Mouse (Mus musculus) limb, embryonic 11.5 days (tissue): Measurements from ENCODE around the gene Ppil4. TPM values are rescaled to one million over a fixed set of nuclear protein-coding genes. Genes with fewer than 3 reads are reported as not detected.
A peak's percentile ranks its signal among the peaks of the same experiment; 100 is the strongest.

ENCODE experiments used
- ATAC-seq: fragments of 200-750 bp; cut with Nextera tagmentation; 2 replicates; pipeline ENCODE4 v1.8.0; 2017; ENCODE audit warnings: low read depth; ENCODE audit not compliant: insufficient number of reproducible peaks, low FRiP score, low TSS enrichment
- DNase-seq: peaks from one replicate; pipeline ENCODE4 v3.0.0-alpha.2; 2015; ENCODE audit warnings: low spot score
- H3K27ac ChIP-seq: fragments of 300-500 bp; sonication (generic); replicated peaks from 2 replicates; pipeline ENCODE4 v1.5.1; 2014; ENCODE audit warnings: low read depth, mild to moderate bottlenecking, low read length
- H3K27me3 ChIP-seq: fragments of 300-500 bp; sonication (generic); 2 replicates; pipeline ENCODE4 v1.6.1; 2014; ENCODE audit warnings: mild to moderate bottlenecking, low read length, mixed read lengths; ENCODE audit not compliant: control insufficient read depth, insufficient read depth
- H3K36me3 ChIP-seq: fragments of 300-500 bp; sonication (generic); 2 replicates; pipeline ENCODE4 v1.6.1; 2014; ENCODE audit warnings: mild to moderate bottlenecking, low read length, moderate library complexity, mixed read lengths; ENCODE audit not compliant: control insufficient read depth, insufficient read depth
- H3K4me1 ChIP-seq: fragments of 300-500 bp; sonication (generic); 2 replicates; pipeline ENCODE4 v1.6.1; 2014; ENCODE audit warnings: low read length, mixed read lengths; ENCODE audit not compliant: control insufficient read depth, insufficient read depth
- H3K4me2 ChIP-seq: fragments of 300-500 bp; sonication (generic); 2 replicates; pipeline ENCODE4 v1.6.1; 2014; ENCODE audit warnings: low read depth, mild to moderate bottlenecking, moderate library complexity; ENCODE audit not compliant: severe bottlenecking
- H3K4me3 ChIP-seq: fragments of 300-500 bp; sonication (generic); 2 replicates; pipeline ENCODE4 v1.5.1; 2014; ENCODE audit warnings: low read depth, low read length
- H3K9ac ChIP-seq: fragments of 300-500 bp; sonication (generic); 2 replicates; pipeline ENCODE4 v1.6.1; 2014; ENCODE audit warnings: mild to moderate bottlenecking, low read length
- H3K9me3 ChIP-seq: fragments of 300-500 bp; sonication (generic); 2 replicates; pipeline ENCODE4 v1.6.1; 2016; ENCODE audit warnings: low read length; ENCODE audit not compliant: control insufficient read depth
- WGBS: fragments of 180-500 bp; shearing (Covaris S2); extraction: QIAGEN DNeasy Blood & Tissue Kit; methylation state at CpG from one replicate; pipeline ENCODE4 v1.1.7; 2014; 5-methylcytosine and 5-hydroxymethylcytosine counted together
- polyA plus RNA-seq: library from polyadenylated mRNA; unstranded; fragments of >200 nt; fragmentation: Nextera tagmentation; extraction: Ambion mirVana; gene quantifications from 2 replicates; pipeline ENCODE4 v1.2.1, GENCODE M21; 2014

The Ppil4 gene
- polyA plus RNA-seq, 1 experiment from 2014 or later, result 46.9 TPM

DNA sequence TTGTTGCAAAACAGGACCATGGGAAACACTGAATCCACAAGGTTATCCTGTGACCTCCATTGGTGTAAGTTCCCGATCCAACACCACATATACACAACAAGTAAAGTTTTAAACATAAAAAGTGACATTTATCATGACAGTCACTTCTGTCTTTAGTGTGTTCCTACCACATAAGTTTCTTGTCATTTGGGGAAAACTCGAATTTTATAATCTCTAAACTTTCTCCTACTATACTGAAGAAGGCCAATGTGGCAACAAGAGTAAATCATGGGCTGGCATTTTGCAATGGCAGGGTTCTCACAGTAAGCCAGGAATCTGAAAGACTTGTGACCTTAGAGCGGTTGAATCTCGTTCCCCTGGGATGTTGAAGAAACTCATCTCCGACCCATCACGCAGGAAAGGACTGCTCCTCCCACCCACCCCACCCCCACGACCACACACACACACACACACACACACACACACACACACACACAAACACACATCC is 12.9 kb upstream of the Ppil4 start:
- Histone ChIP-seq H3K9ac (peak overlapping the region; percentile 79), H3K27me3 (no peaks in the 10 kb centered on the region), H3K4me3 (peak overlapping the region; percentile 95), H3K4me1 (no peaks in the 10 kb centered on the region), H3K4me2 (peak overlapping the region; percentile 64), H3K36me3 (peaks cover 2% of the 10 kb centered on the region; the same call in 1 of the 2 replicates), H3K27ac (no peak overlapping the region), H3K9me3 (no peaks in the 10 kb centered on the region)
- DNase-seq (no peak), ATAC-seq (no peak)
- 21% methylated on average over 7 of the region's 7 CpGs for WGBS

DNA sequence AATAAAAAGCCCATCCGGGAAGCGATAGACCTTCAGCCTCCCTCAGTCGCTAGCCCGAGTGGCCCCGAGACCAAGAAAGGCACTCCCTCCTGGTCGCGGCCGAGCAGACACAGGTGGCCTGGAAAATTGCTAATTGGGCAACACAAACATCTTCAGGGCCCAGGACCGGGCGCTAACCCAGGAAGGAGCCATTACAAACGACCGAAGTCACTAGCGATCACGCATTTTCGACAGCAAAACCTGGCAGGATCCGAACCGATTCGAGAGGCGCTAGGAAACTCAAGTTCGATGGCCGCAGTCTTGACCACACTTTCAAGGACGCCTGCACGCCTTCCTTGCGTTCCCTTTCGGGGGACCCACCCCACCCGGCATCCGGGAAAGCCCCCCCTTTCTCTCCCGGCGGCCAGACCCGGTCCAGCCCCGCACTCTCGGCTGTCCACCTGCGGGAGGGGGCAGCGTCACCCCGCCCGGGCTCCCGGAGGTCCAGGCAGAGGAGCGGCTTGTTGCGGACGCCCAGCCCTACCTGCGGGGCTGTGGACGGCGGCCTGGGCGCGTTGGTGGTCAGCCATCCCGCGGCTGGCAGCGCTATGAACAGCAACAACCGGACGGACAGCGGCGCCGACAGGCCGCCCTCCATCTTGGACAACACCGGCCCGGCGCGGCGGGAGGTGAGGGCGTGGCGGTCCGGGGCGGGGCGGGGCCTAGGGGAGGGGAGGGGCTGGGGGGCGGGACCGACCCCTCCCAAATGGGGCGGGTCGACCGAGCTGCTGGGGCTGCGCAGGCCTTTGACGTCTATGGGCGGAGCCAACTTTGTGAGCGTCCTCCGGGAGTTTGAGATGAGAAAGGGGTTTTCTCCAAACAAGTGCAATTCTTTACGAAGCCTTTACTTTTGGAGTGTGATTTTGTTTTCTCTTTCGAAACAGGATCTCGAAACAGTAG is 12.2 kb upstream of the Ppil4 start:
- Histone ChIP-seq H3K9me3 (no peaks in the 10 kb centered on the region), H3K27me3 (no peaks in the 10 kb centered on the region), H3K4me1 (no peaks in the 10 kb centered on the region), H3K27ac (no peak overlapping the region), H3K9ac (peak overlapping the region; percentile 79), H3K4me2 (peak overlapping the region; percentile 64), H3K4me3 (peak overlapping the region; percentile 95), H3K36me3 (peaks cover 2% of the 10 kb centered on the region; the same call in 1 of the 2 replicates)
- WGBS, result under 1% methylated on average over 57 of the region's 77 CpGs
- DNase-seq (peak; percentile 94), ATAC-seq (peak; percentile 92)

DNA sequence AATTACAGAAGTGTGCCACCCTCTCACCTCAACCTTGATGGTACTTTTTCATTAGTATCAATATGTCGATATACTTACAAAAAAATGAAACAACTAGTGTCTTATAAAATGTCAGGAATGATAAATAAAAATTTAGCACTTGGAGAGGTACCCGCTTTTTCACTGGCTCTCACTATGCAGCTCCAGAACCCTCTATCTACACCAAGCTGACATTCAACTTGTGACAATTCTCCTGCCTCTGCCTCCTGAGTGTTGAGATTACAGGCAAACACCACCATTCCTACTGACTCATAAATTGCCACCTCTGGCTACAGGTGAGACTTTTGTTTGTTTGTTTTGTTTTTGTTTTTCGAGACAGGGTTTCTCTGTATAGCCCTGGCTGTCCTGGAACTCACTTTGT is 11.5 kb upstream of the Ppil4 start:
- H3K9ac ChIP-seq, result no peak overlapping the region
- no peak overlapping the region for H3K27ac ChIP-seq
- no peaks in the 10 kb centered on the region for H3K27me3 ChIP-seq
- DNase-seq, result no peak
- peak; percentile 40 for ATAC-seq
- H3K4me1 ChIP-seq, result no peaks in the 10 kb centered on the region
- H3K4me2 ChIP-seq, result peak overlapping the region; percentile 64
- H3K9me3 ChIP-seq, result no peaks in the 10 kb centered on the region
- H3K36me3 ChIP-seq, result peaks cover 2% of the 10 kb centered on the region; the same call in 1 of the 2 replicates
- H3K4me3 ChIP-seq, result peak overlapping the region; percentile 95
- 59% methylated on average over 3 of the region's 3 CpGs for WGBS

DNA sequence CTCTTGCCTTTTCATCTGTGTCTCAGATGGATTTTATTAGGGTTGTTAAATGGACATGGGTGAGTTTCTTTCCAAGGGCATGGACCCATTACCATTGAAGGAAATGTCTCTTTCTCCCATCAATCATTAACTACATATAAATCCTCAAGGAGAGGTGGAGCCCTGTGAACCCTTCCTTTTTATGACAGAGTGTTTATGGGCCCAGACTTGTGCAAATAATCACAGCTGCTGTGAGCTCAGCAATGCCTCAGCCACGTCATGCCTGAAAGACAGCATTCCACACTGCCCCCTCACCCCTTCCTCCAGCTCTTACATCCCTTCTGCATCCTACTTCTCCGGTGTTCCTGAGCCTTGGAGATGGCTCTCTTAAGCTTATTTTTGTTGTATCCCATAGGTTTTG is 5.4 kb upstream of the Ppil4 start:
- no peak for ATAC-seq
- WGBS, result 44% methylated on average over 2 of the region's 2 CpGs
- no peaks in the 10 kb centered on the region for H3K9me3 ChIP-seq
- no peak overlapping the region for H3K4me3 ChIP-seq
- H3K4me2 ChIP-seq, result no peak overlapping the region
- no peaks in the 10 kb centered on the region for H3K4me1 ChIP-seq
- H3K27ac ChIP-seq, result no peak overlapping the region
- H3K27me3 ChIP-seq, result no peaks in the 10 kb centered on the region
- H3K9ac ChIP-seq, result no peak overlapping the region
- peaks cover 2% of the 10 kb centered on the region; the same call in 1 of the 2 replicates for H3K36me3 ChIP-seq
- no peak for DNase-seq

DNA sequence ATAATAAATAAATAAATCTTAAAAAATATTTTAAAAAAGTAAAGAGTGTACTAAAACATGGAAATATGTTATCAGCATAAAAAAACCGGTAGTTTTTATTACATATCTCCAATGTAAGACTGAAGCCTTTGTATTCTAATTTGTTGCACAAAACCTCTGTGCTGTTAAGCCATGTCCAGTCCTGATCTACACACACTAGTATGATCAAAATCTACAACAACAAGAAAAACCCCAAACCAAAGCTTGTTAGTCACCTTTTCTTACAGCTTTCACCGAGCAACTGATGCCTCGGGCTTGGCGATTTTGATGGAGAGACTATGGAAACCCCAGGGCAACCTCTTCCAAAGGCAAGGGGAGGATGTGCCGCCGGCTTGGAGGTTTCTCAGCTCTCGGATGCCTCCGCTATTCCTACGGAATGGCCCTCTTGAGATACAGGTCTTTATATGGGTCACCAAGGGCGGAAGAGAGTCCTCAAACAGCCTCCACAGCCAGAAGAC is 389 bp upstream of the Ppil4 start:
- WGBS, result 1% methylated on average over 10 of the region's 10 CpGs
- peak overlapping the region; percentile 89 for H3K9ac ChIP-seq
- H3K4me2 ChIP-seq, result peak overlapping the region; percentile 45
- peaks cover 2% of the 10 kb centered on the region; the same call in 1 of the 2 replicates for H3K36me3 ChIP-seq
- H3K27ac ChIP-seq, result peak overlapping the region; percentile 14; the same call in 1 of the 2 replicates
- peak overlapping the region; percentile 73 for H3K4me3 ChIP-seq
- no peaks in the 10 kb centered on the region for H3K9me3 ChIP-seq
- DNase-seq (no peak), ATAC-seq (peak; percentile 7; the same call in 1 of the 2 replicates)
- peaks cover 5% of the 10 kb centered on the region; the same call in 1 of the 2 replicates for H3K4me1 ChIP-seq
- no peaks in the 10 kb centered on the region for H3K27me3 ChIP-seq

DNA sequence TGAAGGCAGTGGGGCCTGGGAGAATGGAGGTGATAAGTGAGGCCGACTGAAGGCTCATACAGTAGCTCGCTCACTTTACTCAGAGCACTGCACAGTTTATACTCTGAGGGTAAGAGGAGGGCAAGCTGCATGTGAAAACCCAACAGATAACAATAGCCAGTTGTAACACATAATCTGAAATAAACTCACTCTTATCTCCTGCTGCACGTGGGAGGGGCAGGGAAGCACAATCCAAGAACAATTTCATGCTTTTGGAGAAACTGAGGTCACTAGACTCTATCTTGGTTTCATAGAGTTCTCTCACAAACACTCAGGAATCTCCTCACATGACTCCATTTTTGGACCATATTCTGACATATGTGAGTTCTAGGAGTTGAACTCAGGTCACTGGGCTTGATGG is 8.6 kb downstream of the Ppil4 start:
- peaks cover 10% of the 10 kb centered on the region; the same call in 1 of the 2 replicates for H3K36me3 ChIP-seq
- H3K27ac ChIP-seq, result no peak overlapping the region
- 92% methylated on average over 3 of the region's 3 CpGs for WGBS

DNA sequence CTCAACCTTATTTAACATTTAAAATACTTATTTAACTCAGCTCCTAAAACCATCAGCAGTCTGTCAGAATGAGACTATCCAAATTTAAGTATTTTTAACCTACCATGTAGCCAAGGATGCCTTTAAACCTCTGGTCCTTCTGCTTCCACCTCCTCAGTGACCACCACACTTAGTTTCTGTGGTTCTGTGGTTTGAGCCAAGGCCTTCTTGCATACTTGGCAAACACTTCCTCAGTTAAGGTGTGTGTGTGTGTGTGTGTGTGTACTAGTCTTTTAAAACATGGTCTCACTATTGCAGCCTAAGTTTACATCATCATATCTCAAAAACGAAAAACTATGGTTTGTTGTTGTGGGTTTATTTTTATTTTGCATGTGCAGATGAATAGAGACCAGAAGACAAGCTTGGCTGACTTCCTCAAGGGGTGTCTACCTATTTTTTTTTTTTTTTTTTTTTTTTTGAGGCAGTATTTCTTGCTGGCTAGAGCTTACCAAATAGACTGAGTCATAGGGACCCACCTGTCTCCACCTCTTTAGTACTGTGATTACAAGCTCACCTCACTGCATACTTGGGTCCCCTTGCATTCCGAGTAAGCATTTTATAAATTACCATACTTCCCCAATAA is 9.9 kb downstream of the Ppil4 start:
- Histone ChIP-seq H3K4me2 (no peak overlapping the region), H3K36me3 (peaks cover 10% of the 10 kb centered on the region; the same call in 1 of the 2 replicates), H3K4me1 (no peaks in the 10 kb centered on the region), H3K9ac (no peak overlapping the region), H3K27ac (no peak overlapping the region), H3K9me3 (no peaks in the 10 kb centered on the region), H3K4me3 (no peak overlapping the region), H3K27me3 (no peaks in the 10 kb centered on the region)
- ATAC-seq, result no peak
- DNase-seq, result no peak
- 90% methylated on average over 2 of the region's 2 CpGs for WGBS

More for the DNA sequence above, 8.6 kb downstream of the Ppil4 start:
- no peaks in the 10 kb centered on the region for H3K9me3 ChIP-seq
- H3K9ac ChIP-seq, result no peak overlapping the region
- no peak overlapping the region for H3K4me3 ChIP-seq
- H3K4me2 ChIP-seq, result no peak overlapping the region
- no peaks in the 10 kb centered on the region for H3K4me1 ChIP-seq
- ATAC-seq (no peak), DNase-seq (no peak)
- H3K27me3 ChIP-seq, result no peaks in the 10 kb centered on the region

DNA sequence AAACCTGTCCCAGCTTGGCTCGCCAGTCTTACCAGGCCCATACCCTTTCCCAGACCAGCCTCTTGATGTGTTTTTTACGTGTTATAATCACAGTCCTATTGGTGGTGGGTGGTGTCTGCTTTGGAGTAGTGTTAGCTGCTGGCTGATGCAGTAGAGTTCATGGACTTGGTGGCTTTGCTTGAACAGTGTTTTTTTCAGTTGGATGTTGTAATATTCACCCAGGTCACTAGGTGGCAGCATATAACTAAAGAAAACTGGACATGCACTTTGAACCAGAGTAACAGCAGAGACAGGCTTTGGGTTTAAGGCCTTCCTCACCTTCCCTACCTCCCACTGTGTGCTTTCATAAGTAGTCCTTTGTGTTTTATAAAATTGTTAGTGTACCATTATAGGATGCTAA is 17.2 kb downstream of the Ppil4 start:
- H3K4me1 ChIP-seq, result no peaks in the 10 kb centered on the region
- peaks cover 11% of the 10 kb centered on the region for H3K36me3 ChIP-seq
- no peaks in the 10 kb centered on the region for H3K27me3 ChIP-seq
- 57% methylated on average over 2 of the region's 2 CpGs for WGBS
- no peak overlapping the region for H3K9ac ChIP-seq
- no peak overlapping the region for H3K4me2 ChIP-seq
- DNase-seq (peak; percentile 67), ATAC-seq (no peak)
- no peak overlapping the region for H3K4me3 ChIP-seq
- H3K9me3 ChIP-seq, result no peaks in the 10 kb centered on the region
- no peak overlapping the region for H3K27ac ChIP-seq
